Mouse (Mus musculus): ENCODE measurements around the gene Kcnj8. TPM values are rescaled to one million over a fixed set of nuclear protein-coding genes. Genes with fewer than 3 reads are reported as not detected.

Gene Kcnj8
- polyA plus RNA-seq, 1 experiment = 0.02 TPM

GRCm38 (mm10) chr6:142538503-142538902 is 32.9 kb downstream of the Kcnj8 start:
- no peak overlapping the region for H3ac ChIP-seq (ENCODE audit: control insufficient read depth, insufficient read length)

DNA sequence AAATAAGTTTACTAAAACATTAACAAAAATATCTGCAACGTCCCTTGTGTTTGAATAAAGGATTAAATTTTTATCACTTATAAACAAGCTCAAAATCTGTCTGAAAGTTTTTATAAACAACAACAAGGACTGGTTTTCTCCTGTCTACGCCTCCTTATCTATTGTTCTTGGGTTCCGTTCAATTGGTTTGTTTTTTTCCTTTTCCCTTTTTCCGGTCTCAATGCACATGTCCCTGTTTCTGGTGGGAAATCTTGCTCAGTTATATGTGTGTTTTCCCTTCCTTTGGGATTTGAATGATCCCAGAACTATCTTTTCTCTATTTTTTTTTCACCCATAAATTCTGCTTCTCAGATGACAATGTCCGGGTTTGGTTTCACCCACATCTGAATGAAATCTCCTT is 38.0 kb downstream of the Kcnj8 start:
- Histone ChIP-seq H3ac (ENCODE audit: control insufficient read depth, insufficient read length) (no peak overlapping the region), H3K27me3 (ENCODE audit: control insufficient read depth, insufficient read depth, insufficient read length) (no peaks in the 10 kb centered on the region), H3K79me2 (ENCODE audit: control insufficient read depth, insufficient read depth) (no peaks in the 10 kb centered on the region), H3K4me2 (ENCODE audit: low read depth) (no peak overlapping the region), H3K36me3 (ENCODE audit: control insufficient read depth, insufficient read depth) (no peaks in the 10 kb centered on the region), H3K4me3 (no peak overlapping the region)
- no peak for TF ChIP-seq MYOD1 (IDR thresholded peaks at IDR 0.05; ENCODE audit: control insufficient read depth in 1 of 3, insufficient read length in 2 of 3, low read depth in 2 of 3)
- no peak for TF ChIP-seq CEBPB (IDR thresholded peaks at IDR 0.05; ENCODE audit: insufficient read depth, poor library complexity, severe bottlenecking)
- no peak for TF ChIP-seq POLR2A (IDR thresholded peaks at IDR 0.05; ENCODE audit: insufficient read length, low read depth)
- TF ChIP-seq REST (IDR thresholded peaks at IDR 0.05; ENCODE audit: insufficient read depth, insufficient read length) = no peak
- no peak for TF ChIP-seq MYOG (IDR thresholded peaks at IDR 0.05; ENCODE audit: control insufficient read depth in 1 of 3, insufficient read depth in 1 of 3, insufficient read length in 2 of 3, low read depth in 2 of 3)
- no peak for TF ChIP-seq E2F4 (IDR thresholded peaks at IDR 0.05; ENCODE audit: insufficient read depth)
- TF ChIP-seq TCF12 (IDR thresholded peaks at IDR 0.05; ENCODE audit: insufficient read depth, poor library complexity, severe bottlenecking) = no peak
- no peak for TF ChIP-seq POLR2AphosphoS2 (IDR thresholded peaks at IDR 0.05; ENCODE audit: insufficient read length, low read depth)
- no peak for TF ChIP-seq SRF (IDR thresholded peaks at IDR 0.05; ENCODE audit: control insufficient read depth, insufficient read length, low read depth)
- TF ChIP-seq TCF3 (IDR thresholded peaks at IDR 0.05; ENCODE audit: insufficient read length, low read depth) = no peak
- no peak for TF ChIP-seq MAX (IDR thresholded peaks at IDR 0.05; ENCODE audit: low read depth)
- TF ChIP-seq USF1 (IDR thresholded peaks at IDR 0.05; ENCODE audit: low read depth) = no peak

More at GRCm38 (mm10) chr6:142538503-142538902, 32.9 kb downstream of the Kcnj8 start:
- Histone ChIP-seq H3K36me3 (ENCODE audit: control insufficient read depth, insufficient read depth) (no peaks in the 10 kb centered on the region), H3K27me3 (ENCODE audit: control insufficient read depth, insufficient read depth, insufficient read length) (no peaks in the 10 kb centered on the region), H3K79me2 (ENCODE audit: control insufficient read depth, insufficient read depth) (no peaks in the 10 kb centered on the region), H3K4me2 (ENCODE audit: low read depth) (no peak overlapping the region), H3K4me3 (no peak overlapping the region)
- no peak for TF ChIP-seq TCF3 (IDR thresholded peaks at IDR 0.05; ENCODE audit: insufficient read length, low read depth)
- no peak for TF ChIP-seq SRF (IDR thresholded peaks at IDR 0.05; ENCODE audit: control insufficient read depth, insufficient read length, low read depth)
- TF ChIP-seq POLR2AphosphoS2 (IDR thresholded peaks at IDR 0.05; ENCODE audit: insufficient read length, low read depth) = no peak
- TF ChIP-seq POLR2A (IDR thresholded peaks at IDR 0.05; ENCODE audit: insufficient read length, low read depth) = no peak
- TF ChIP-seq REST (IDR thresholded peaks at IDR 0.05; ENCODE audit: insufficient read depth, insufficient read length) = no peak
- no peak for TF ChIP-seq USF1 (IDR thresholded peaks at IDR 0.05; ENCODE audit: low read depth)
- TF ChIP-seq TCF12 (IDR thresholded peaks at IDR 0.05; ENCODE audit: insufficient read depth, poor library complexity, severe bottlenecking) = no peak
- no peak for TF ChIP-seq E2F4 (IDR thresholded peaks at IDR 0.05; ENCODE audit: insufficient read depth)
- no peak for TF ChIP-seq MYOG (IDR thresholded peaks at IDR 0.05; ENCODE audit: control insufficient read depth in 1 of 3, insufficient read depth in 1 of 3, insufficient read length in 2 of 3, low read depth in 2 of 3)
- no peak for TF ChIP-seq MAX (IDR thresholded peaks at IDR 0.05; ENCODE audit: low read depth)
- TF ChIP-seq MYOD1 (IDR thresholded peaks at IDR 0.05; ENCODE audit: control insufficient read depth in 1 of 3, insufficient read length in 2 of 3, low read depth in 2 of 3) = no peak
- TF ChIP-seq CEBPB (IDR thresholded peaks at IDR 0.05; ENCODE audit: insufficient read depth, poor library complexity, severe bottlenecking) = no peak

DNA sequence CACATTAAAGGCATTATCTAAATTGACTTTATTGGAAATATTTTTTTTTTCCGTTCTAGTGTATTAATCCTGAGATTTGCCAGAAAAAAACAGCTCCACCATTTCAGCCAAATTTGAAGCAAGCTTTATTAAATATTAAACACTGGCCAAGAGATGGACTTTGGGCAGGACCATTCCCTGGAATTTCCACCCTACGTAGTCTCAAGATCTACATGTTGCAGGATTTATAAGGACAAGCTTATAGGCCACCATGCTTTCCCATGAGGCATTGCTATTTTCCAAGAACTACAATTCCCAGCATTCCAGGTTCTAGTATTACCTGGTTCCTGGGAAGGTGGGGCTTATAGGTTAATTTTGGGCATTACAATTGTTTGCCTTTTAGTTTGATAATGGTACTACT is 38.7 kb downstream of the Kcnj8 start:
- Histone ChIP-seq H3K79me2 (ENCODE audit: control insufficient read depth, insufficient read depth) (no peaks in the 10 kb centered on the region), H3K36me3 (ENCODE audit: control insufficient read depth, insufficient read depth) (no peaks in the 10 kb centered on the region), H3K27me3 (ENCODE audit: control insufficient read depth, insufficient read depth, insufficient read length) (no peaks in the 10 kb centered on the region), H3K4me3 (no peak overlapping the region), H3K4me2 (ENCODE audit: low read depth) (no peak overlapping the region), H3ac (ENCODE audit: control insufficient read depth, insufficient read length) (no peak overlapping the region)
- TF ChIP-seq MYOD1 (IDR thresholded peaks at IDR 0.05; ENCODE audit: control insufficient read depth in 1 of 3, insufficient read length in 2 of 3, low read depth in 2 of 3) = no peak
- TF ChIP-seq E2F4 (IDR thresholded peaks at IDR 0.05; ENCODE audit: insufficient read depth) = no peak
- TF ChIP-seq CEBPB (IDR thresholded peaks at IDR 0.05; ENCODE audit: insufficient read depth, poor library complexity, severe bottlenecking) = no peak
- no peak for TF ChIP-seq REST (IDR thresholded peaks at IDR 0.05; ENCODE audit: insufficient read depth, insufficient read length)
- TF ChIP-seq MYOG (IDR thresholded peaks at IDR 0.05; ENCODE audit: control insufficient read depth in 1 of 3, insufficient read depth in 1 of 3, insufficient read length in 2 of 3, low read depth in 2 of 3) = no peak
- no peak for TF ChIP-seq TCF12 (IDR thresholded peaks at IDR 0.05; ENCODE audit: insufficient read depth, poor library complexity, severe bottlenecking)
- no peak for TF ChIP-seq TCF3 (IDR thresholded peaks at IDR 0.05; ENCODE audit: insufficient read length, low read depth)
- TF ChIP-seq MAX (IDR thresholded peaks at IDR 0.05; ENCODE audit: low read depth) = no peak
- TF ChIP-seq POLR2AphosphoS2 (IDR thresholded peaks at IDR 0.05; ENCODE audit: insufficient read length, low read depth) = no peak
- no peak for TF ChIP-seq USF1 (IDR thresholded peaks at IDR 0.05; ENCODE audit: low read depth)
- TF ChIP-seq SRF (IDR thresholded peaks at IDR 0.05; ENCODE audit: control insufficient read depth, insufficient read length, low read depth) = no peak
- TF ChIP-seq POLR2A (IDR thresholded peaks at IDR 0.05; ENCODE audit: insufficient read length, low read depth) = no peak

DNA sequence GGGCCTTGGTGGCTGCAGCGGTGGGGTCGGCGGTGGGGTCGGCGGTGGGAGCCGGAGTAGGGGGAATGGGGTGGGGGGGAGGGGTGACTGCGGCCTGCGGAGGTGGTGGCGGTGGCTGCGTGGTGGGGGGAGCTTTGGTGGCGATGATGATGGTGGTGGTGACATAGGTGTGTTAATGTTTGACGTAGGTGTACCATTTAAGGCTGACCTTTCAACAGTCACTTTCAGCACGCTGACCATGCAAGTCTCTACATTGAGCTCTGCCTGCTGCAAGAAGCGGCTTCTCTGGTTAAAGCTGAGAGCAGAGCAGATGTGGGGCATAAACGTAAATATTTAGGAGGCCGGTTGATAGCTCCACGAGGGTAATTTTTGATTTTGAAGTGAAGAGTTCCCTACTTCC is 39.3 kb downstream of the Kcnj8 start:
- Histone ChIP-seq H3K4me3 (no peak overlapping the region), H3K79me2 (ENCODE audit: control insufficient read depth, insufficient read depth) (no peaks in the 10 kb centered on the region), H3K4me2 (ENCODE audit: low read depth) (no peak overlapping the region), H3K27me3 (ENCODE audit: control insufficient read depth, insufficient read depth, insufficient read length) (no peaks in the 10 kb centered on the region), H3ac (ENCODE audit: control insufficient read depth, insufficient read length) (no peak overlapping the region), H3K36me3 (ENCODE audit: control insufficient read depth, insufficient read depth) (no peaks in the 10 kb centered on the region)
- TF ChIP-seq TCF12 (IDR thresholded peaks at IDR 0.05; ENCODE audit: insufficient read depth, poor library complexity, severe bottlenecking) = no peak
- no peak for TF ChIP-seq REST (IDR thresholded peaks at IDR 0.05; ENCODE audit: insufficient read depth, insufficient read length)
- no peak for TF ChIP-seq SRF (IDR thresholded peaks at IDR 0.05; ENCODE audit: control insufficient read depth, insufficient read length, low read depth)
- TF ChIP-seq TCF3 (IDR thresholded peaks at IDR 0.05; ENCODE audit: insufficient read length, low read depth) = no peak
- no peak for TF ChIP-seq E2F4 (IDR thresholded peaks at IDR 0.05; ENCODE audit: insufficient read depth)
- TF ChIP-seq MAX (IDR thresholded peaks at IDR 0.05; ENCODE audit: low read depth) = no peak
- no peak for TF ChIP-seq MYOD1 (IDR thresholded peaks at IDR 0.05; ENCODE audit: control insufficient read depth in 1 of 3, insufficient read length in 2 of 3, low read depth in 2 of 3)
- no peak for TF ChIP-seq POLR2AphosphoS2 (IDR thresholded peaks at IDR 0.05; ENCODE audit: insufficient read length, low read depth)
- no peak for TF ChIP-seq USF1 (IDR thresholded peaks at IDR 0.05; ENCODE audit: low read depth)
- no peak for TF ChIP-seq CEBPB (IDR thresholded peaks at IDR 0.05; ENCODE audit: insufficient read depth, poor library complexity, severe bottlenecking)
- no peak for TF ChIP-seq POLR2A (IDR thresholded peaks at IDR 0.05; ENCODE audit: insufficient read length, low read depth)
- TF ChIP-seq MYOG (IDR thresholded peaks at IDR 0.05; ENCODE audit: control insufficient read depth in 1 of 3, insufficient read depth in 1 of 3, insufficient read length in 2 of 3, low read depth in 2 of 3) = no peak
